Mouse (Mus musculus): ENCODE data around the gene Zc3h8.

Zc3h8 gene

DNA sequence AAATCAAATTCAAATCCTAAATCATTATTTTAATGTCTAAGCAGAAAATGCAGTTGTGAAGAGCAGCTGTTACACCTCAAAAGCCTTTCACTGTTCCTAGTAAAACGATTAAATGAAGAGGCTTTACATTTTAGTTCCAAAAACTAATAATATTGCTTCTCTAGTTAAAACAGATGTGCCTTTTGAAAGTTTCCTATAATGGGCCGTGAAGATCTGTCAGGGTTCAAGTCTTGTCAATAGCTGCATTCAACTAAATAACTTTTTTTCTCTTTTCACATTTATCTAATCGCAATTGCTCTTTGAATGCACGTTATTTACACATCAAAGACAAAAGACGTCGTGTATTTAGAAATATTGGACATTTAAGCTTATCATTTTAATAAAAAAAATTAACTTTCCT, 22.4 kb upstream of the Zc3h8 start:
- Histone ChIP-seq H3K9me3 (ENCODE audit: low read length) (no peaks in the 10 kb centered on the region), H3K4me1 (replicated peaks; ENCODE audit: low read depth, low read length) (peaks cover 26% of the 10 kb centered on the region), H3K4me3 (replicated peaks; ENCODE audit: low read length) (peak overlapping the region; percentile 92), H3K27me3 (ENCODE audit: insufficient read depth, low read length) (no peaks in the 10 kb centered on the region), H3K36me3 (ENCODE audit: insufficient read depth, low read length) (no peaks in the 10 kb centered on the region)
- TF ChIP-seq NANOG (IDR thresholded peaks at IDR 0.05; ENCODE audit: borderline replicate concordance, low read length) (no peak), CTCF (conservative IDR thresholded peaks at IDR 0.05; ENCODE audit: low read length) (no peak), POU5F1 (IDR thresholded peaks at IDR 0.05; ENCODE audit: borderline replicate concordance, low read length) (no peak)

GRCm38 (mm10) chr2:128965505-128966105, 21.7 kb upstream of the Zc3h8 start:
- Histone ChIP-seq H3K36me3 (ENCODE audit: insufficient read depth, low read length) (no peaks in the 10 kb centered on the region), H3K9me3 (ENCODE audit: low read length) (no peaks in the 10 kb centered on the region), H3K4me1 (replicated peaks; ENCODE audit: low read depth, low read length) (peaks cover 26% of the 10 kb centered on the region), H3K4me3 (replicated peaks; ENCODE audit: low read length) (no peak overlapping the region), H3K27me3 (ENCODE audit: insufficient read depth, low read length) (no peaks in the 10 kb centered on the region)
- TF ChIP-seq NANOG (IDR thresholded peaks at IDR 0.05; ENCODE audit: borderline replicate concordance, low read length) (no peak), POU5F1 (IDR thresholded peaks at IDR 0.05; ENCODE audit: borderline replicate concordance, low read length) (no peak), CTCF (conservative IDR thresholded peaks at IDR 0.05; ENCODE audit: low read length) (no peak)

- Histone ChIP-seq H3K27me3 (ENCODE audit: insufficient read depth, low read length) (peaks cover 1% of the 10 kb centered on the region; the same call in 1 of the 2 replicates), H3K36me3 (ENCODE audit: insufficient read depth, low read length) (no peaks in the 10 kb centered on the region), H3K4me1 (replicated peaks; ENCODE audit: low read depth, low read length) (no peaks in the 10 kb centered on the region), H3K4me3 (replicated peaks; ENCODE audit: low read length) (no peak overlapping the region), H3K9me3 (ENCODE audit: low read length) (no peaks in the 10 kb centered on the region)
- TF ChIP-seq CTCF (conservative IDR thresholded peaks at IDR 0.05; ENCODE audit: low read length): no peak
- TF ChIP-seq NANOG (IDR thresholded peaks at IDR 0.05; ENCODE audit: borderline replicate concordance, low read length): no peak
- TF ChIP-seq POU5F1 (IDR thresholded peaks at IDR 0.05; ENCODE audit: borderline replicate concordance, low read length): no peak
Observed at GRCm38 (mm10) chr2:128954186-128954585, 10.3 kb upstream of the Zc3h8 start.

DNA sequence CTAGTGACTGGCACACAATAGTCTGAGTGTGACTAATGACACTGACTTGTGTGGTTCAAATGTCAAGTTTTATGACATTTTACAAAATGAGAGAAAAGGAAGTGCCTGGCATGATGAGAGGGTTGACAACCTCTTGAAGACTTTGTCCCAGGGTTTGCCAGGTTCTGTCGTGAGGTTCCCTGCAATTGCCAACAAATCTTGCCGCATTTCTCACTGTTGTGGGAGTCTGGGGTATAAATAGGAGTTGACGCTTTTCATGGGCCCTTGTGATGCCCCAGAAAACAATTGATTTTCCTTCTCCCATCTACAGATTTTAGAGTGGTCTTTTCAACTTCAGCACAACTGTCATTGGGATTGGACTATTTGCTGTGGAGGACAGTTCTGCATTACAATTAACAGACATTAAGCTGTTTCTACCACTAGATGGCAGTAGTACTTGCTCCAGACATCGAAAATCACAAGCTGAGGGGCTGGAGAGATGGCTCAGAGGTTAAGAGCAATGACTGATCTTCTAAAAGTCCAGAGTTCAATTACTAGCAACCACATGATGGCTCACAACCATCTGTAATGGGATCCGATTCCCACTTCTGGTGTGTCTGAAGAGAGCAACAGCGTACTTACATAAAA, 4.2 kb upstream of the Zc3h8 start:
- Histone ChIP-seq H3K9me3 (ENCODE audit: low read length) (no peaks in the 10 kb centered on the region), H3K4me3 (replicated peaks; ENCODE audit: low read length) (no peak overlapping the region), H3K4me1 (replicated peaks; ENCODE audit: low read depth, low read length) (peaks cover under 1% of the 10 kb centered on the region; the same call in 1 of the 2 replicates), H3K27me3 (ENCODE audit: insufficient read depth, low read length) (peaks cover 16% of the 10 kb centered on the region), H3K36me3 (ENCODE audit: insufficient read depth, low read length) (no peaks in the 10 kb centered on the region)
- TF ChIP-seq POU5F1 (IDR thresholded peaks at IDR 0.05; ENCODE audit: borderline replicate concordance, low read length): peak; percentile 53; the same call in 1 of the 2 replicates
- no peak for TF ChIP-seq NANOG (IDR thresholded peaks at IDR 0.05; ENCODE audit: borderline replicate concordance, low read length)
- TF ChIP-seq CTCF (conservative IDR thresholded peaks at IDR 0.05; ENCODE audit: low read length): peak; percentile 67

- no peaks in the 10 kb centered on the region for H3K9me3 ChIP-seq (ENCODE audit: low read length)
- H3K4me3 ChIP-seq (replicated peaks; ENCODE audit: low read length): no peak overlapping the region
- no peaks in the 10 kb centered on the region for H3K27me3 ChIP-seq (ENCODE audit: insufficient read depth, low read length)
- no peaks in the 10 kb centered on the region for H3K4me1 ChIP-seq (replicated peaks; ENCODE audit: low read depth, low read length)
- H3K36me3 ChIP-seq (ENCODE audit: insufficient read depth, low read length): peaks cover 70% of the 10 kb centered on the region
- no peak for TF ChIP-seq CTCF (conservative IDR thresholded peaks at IDR 0.05; ENCODE audit: low read length)
Observed at GRCm38 (mm10) chr2:128936256-128936655, 7.6 kb downstream of the Zc3h8 start.

DNA sequence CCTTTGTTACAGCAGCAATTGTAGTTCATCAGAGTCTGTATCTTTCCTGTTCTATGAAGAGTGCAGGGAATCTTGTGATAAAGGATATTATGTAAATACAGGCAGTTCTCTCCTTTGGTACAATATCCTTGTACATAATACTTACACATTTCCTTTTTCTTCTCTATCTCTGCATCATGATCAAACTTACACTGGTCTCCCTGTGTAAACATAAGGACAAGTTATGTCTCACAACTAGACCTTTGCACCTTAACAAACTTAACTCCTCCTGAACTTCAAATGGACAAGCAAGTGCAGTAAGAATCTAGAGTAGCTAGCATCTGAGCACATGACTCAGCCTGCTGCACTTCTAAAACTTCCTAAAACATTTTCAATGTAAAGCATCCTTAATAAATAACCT, 13.2 kb downstream of the Zc3h8 start:
- no peaks in the 10 kb centered on the region for H3K27me3 ChIP-seq (ENCODE audit: insufficient read depth, low read length)
- TF ChIP-seq CTCF (conservative IDR thresholded peaks at IDR 0.05; ENCODE audit: low read length) (no peak), POU5F1 (IDR thresholded peaks at IDR 0.05; ENCODE audit: borderline replicate concordance, low read length) (no peak), NANOG (IDR thresholded peaks at IDR 0.05; ENCODE audit: borderline replicate concordance, low read length) (no peak)
- no peaks in the 10 kb centered on the region for H3K9me3 ChIP-seq (ENCODE audit: low read length)
- H3K4me3 ChIP-seq (replicated peaks; ENCODE audit: low read length): no peak overlapping the region
- H3K4me1 ChIP-seq (replicated peaks; ENCODE audit: low read depth, low read length): no peaks in the 10 kb centered on the region
- peaks cover 78% of the 10 kb centered on the region for H3K36me3 ChIP-seq (ENCODE audit: insufficient read depth, low read length)

DNA sequence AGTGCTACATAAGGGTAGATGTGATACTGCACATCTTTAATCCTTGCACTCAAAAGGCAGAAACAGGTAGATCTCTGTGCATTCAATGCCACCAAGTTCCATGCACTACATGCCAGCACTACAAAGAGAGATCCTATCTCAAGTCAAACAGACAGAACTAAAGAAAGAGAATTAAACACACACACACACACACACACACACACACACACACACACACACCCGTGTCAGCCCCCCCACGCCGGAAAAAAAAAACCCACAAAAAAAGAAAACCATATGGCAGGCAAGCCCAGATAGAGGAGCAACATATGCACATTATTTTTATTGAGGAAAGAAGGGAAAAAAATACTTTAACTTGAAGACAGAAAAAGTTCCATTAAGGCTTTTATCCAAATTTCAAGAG, 15.4 kb downstream of the Zc3h8 start:
- Histone ChIP-seq H3K9me3 (ENCODE audit: low read length) (no peaks in the 10 kb centered on the region), H3K4me1 (replicated peaks; ENCODE audit: low read depth, low read length) (no peaks in the 10 kb centered on the region; the same call in 1 of the 2 replicates), H3K4me3 (replicated peaks; ENCODE audit: low read length) (no peak overlapping the region), H3K36me3 (ENCODE audit: insufficient read depth, low read length) (peaks cover 64% of the 10 kb centered on the region), H3K27me3 (ENCODE audit: insufficient read depth, low read length) (no peaks in the 10 kb centered on the region)
- TF ChIP-seq NANOG (IDR thresholded peaks at IDR 0.05; ENCODE audit: borderline replicate concordance, low read length): no peak

- Histone ChIP-seq H3K4me1 (replicated peaks; ENCODE audit: low read depth, low read length) (no peaks in the 10 kb centered on the region; the same call in 1 of the 2 replicates), H3K27me3 (ENCODE audit: insufficient read depth, low read length) (no peaks in the 10 kb centered on the region), H3K36me3 (ENCODE audit: insufficient read depth, low read length) (peaks cover 34% of the 10 kb centered on the region), H3K9me3 (ENCODE audit: low read length) (no peaks in the 10 kb centered on the region; the same call in 1 of the 2 replicates), H3K4me3 (replicated peaks; ENCODE audit: low read length) (no peak overlapping the region)
- TF ChIP-seq POU5F1 (IDR thresholded peaks at IDR 0.05; ENCODE audit: borderline replicate concordance, low read length): no peak
- no peak for TF ChIP-seq NANOG (IDR thresholded peaks at IDR 0.05; ENCODE audit: borderline replicate concordance, low read length)
- TF ChIP-seq CTCF (conservative IDR thresholded peaks at IDR 0.05; ENCODE audit: low read length): no peak
Observed at GRCm38 (mm10) chr2:128924799-128925198, 19.1 kb downstream of the Zc3h8 start.

GRCm38 (mm10) chr2:128916528-128916927, 27.3 kb downstream of the Zc3h8 start:
- H3K27me3 ChIP-seq (ENCODE audit: insufficient read depth, low read length): no peaks in the 10 kb centered on the region; the same call in 1 of the 2 replicates
- H3K4me3 ChIP-seq (replicated peaks; ENCODE audit: low read length): no peak overlapping the region
- no peaks in the 10 kb centered on the region for H3K4me1 ChIP-seq (replicated peaks; ENCODE audit: low read depth, low read length)
- no peaks in the 10 kb centered on the region; the same call in 1 of the 2 replicates for H3K9me3 ChIP-seq (ENCODE audit: low read length)
- TF ChIP-seq NANOG (IDR thresholded peaks at IDR 0.05; ENCODE audit: borderline replicate concordance, low read length) (no peak), POU5F1 (IDR thresholded peaks at IDR 0.05; ENCODE audit: borderline replicate concordance, low read length) (no peak), CTCF (conservative IDR thresholded peaks at IDR 0.05; ENCODE audit: low read length) (no peak)
- no peaks in the 10 kb centered on the region for H3K36me3 ChIP-seq (ENCODE audit: insufficient read depth, low read length)
